ENCODE assay signal across 16 mouse cellular contexts in genomic region chr2:33260772-33261171, GRCm38 (mm10). TPM values are rescaled to one million over a fixed set of nuclear protein-coding genes. Genes with fewer than 3 reads are reported as not detected.
A peak's percentile ranks its signal among the peaks of the same experiment; 100 is the strongest.
DNase-seq lines count a peak whose midpoint lies in the region; ATAC-seq and TF ChIP-seq lines count a peak whose summit lies in the region.
"Had no signal": no experiment of that assay in that cellular context is flagged by ENCODE, and none has a peak within 500 bp of the region (broad histone marks: within the 10 kb centered on the region; RNA-seq: fewer than 3 reads in every experiment).

No protein-coding gene starts in this region.

- H3K4me2 ChIP-seq in heart, postnatal 0 days (ENCODE audit: low read depth, low read length): no peak overlapping the region
- H3K4me2 ChIP-seq: heart, embryonic 11.5 days; limb, embryonic 15.5 days; midbrain, embryonic 15.5 days had no signal

- peaks cover 36% of the 10 kb centered on the region for H3K4me1 ChIP-seq in heart, postnatal 0 days (ENCODE audit: control insufficient read depth, insufficient read depth)
- H3K4me1 ChIP-seq: limb, embryonic 15.5 days; midbrain, embryonic 15.5 days had no signal

- H3K4me3 ChIP-seq in heart, postnatal 0 days (ENCODE audit: low read depth, low read length): no peak overlapping the region
- H3K4me3 ChIP-seq: embryonic facial prominence, embryonic 10.5 days; limb, embryonic 15.5 days; midbrain, embryonic 15.5 days had no signal

- no peak overlapping the region for H3K9ac ChIP-seq in heart, postnatal 0 days (replicated peaks; ENCODE audit: low read depth, low read length)
- H3K9ac ChIP-seq: limb, embryonic 15.5 days; midbrain, embryonic 15.5 days had no signal

- no peaks in the 10 kb centered on the region for H3K9me3 ChIP-seq in heart, postnatal 0 days (replicated peaks; ENCODE audit: control insufficient read depth, low read length)
- H3K9me3 ChIP-seq: embryonic facial prominence, embryonic 10.5 days; limb, embryonic 15.5 days; midbrain, embryonic 15.5 days had no signal

- H3K36me3 ChIP-seq in heart, postnatal 0 days (replicated peaks; ENCODE audit: control insufficient read depth, insufficient read depth, low read length): no peaks in the 10 kb centered on the region
- H3K36me3 ChIP-seq: embryonic facial prominence, embryonic 10.5 days; limb, embryonic 15.5 days had no signal

- ATAC-seq in heart, postnatal 0 days (ENCODE audit: insufficient read depth, low read depth): peak; percentile 69
- ATAC-seq in inflammation-experienced regulatory T-cells, adult 6 months: no peak
- ATAC-seq: midbrain, embryonic 15.5 days had no signal

- WGBS in heart, postnatal 0 days: 49% methylated on average over 8 of the region's 8 CpGs

- H3K27me3 ChIP-seq in heart, postnatal 0 days (ENCODE audit: control insufficient read depth, insufficient read depth, low read length): no peaks in the 10 kb centered on the region
- H3K27me3 ChIP-seq: CH12.LX; limb, embryonic 15.5 days; midbrain, embryonic 15.5 days had no signal

- intact Hi-C loops in heart, postnatal 25 days (cut with DNase I): no loop called here

- DNase-seq in heart, postnatal 0 days (ENCODE audit: low spot score): peak; percentile 49
- no peak for DNase-seq in heart, postnatal 25 days (ENCODE audit: low spot score)
- DNase-seq in frontal cortex, postnatal 10 days (ENCODE audit: low spot score in 2 of 2): peak; percentile 36 to 68
- DNase-seq in layer of hippocampus, adult 9-11 months: peak; percentile 73
- peak; percentile 72 to 77 for DNase-seq in right cerebral cortex, adult 2 months (ENCODE audit: low spot score in 2 of 2)
- DNase-seq in retina, embryonic 14.5 days (ENCODE audit: low spot score): no peak
- DNase-seq in thymus, postnatal 4 days: no peak
- DNase-seq: adrenal gland, postnatal 25 days; cerebellum, adult 11 months had no signal

- no peak for TF ChIP-seq CTCF in heart, postnatal 0 days (IDR thresholded peaks at IDR 0.05; ENCODE audit: low read depth)

- TF ChIP-seq EP300 in heart, postnatal 0 days (IDR thresholded peaks at IDR 0.05; ENCODE audit: low read depth): peak; percentile 44; the same call in 1 of the 2 replicates

- H3K27ac ChIP-seq in heart, postnatal 0 days (ENCODE audit: low read depth): peak overlapping the region; percentile 32; the same call in 1 of the 2 replicates
- H3K27ac ChIP-seq: embryonic facial prominence, embryonic 10.5 days; kidney, postnatal 0 days; limb, embryonic 15.5 days; midbrain, embryonic 15.5 days had no signal

RNA-seq across cellular contexts. Expression of gene Angptl2, which starts 44.9 kb away (rescaled TPM):
- total RNA-seq in heart, postnatal 0 days (2014; rRNA removed; ENCODE audit: low replicate concordance): 124 and 149 TPM in 2 replicates
- 58.0 and 66.5 TPM in 2 replicates for polyA plus RNA-seq in heart, postnatal 0 days (2015; fragmentation: Nextera tagmentation; extraction: Ambion mirVana)
- total RNA-seq in heart, postnatal 25 days (2021): 10 to 100 TPM; 47.9 to 78.9 TPM
- polyA plus RNA-seq in inflammation-experienced regulatory T-cells, adult 6 months (2017; shearing (Covaris generic)): 10 to 100 TPM; 17.1 to 19.5 (median 19.3) TPM

Comparison
In these comparisons a context has a peak if more than half of its experiments do, and no peak if none do; other contexts are left out.
1. DNase-seq: peak in heart, postnatal 0 days (single experiment), frontal cortex, postnatal 10 days (2 of 2), layer of hippocampus, adult 9-11 months (single experiment) and right cerebral cortex, adult 2 months (2 of 2); none in heart, postnatal 25 days (single experiment), retina, embryonic 14.5 days (single experiment) and thymus, postnatal 4 days (single experiment).